Mouse (Mus musculus) E14TG2a.4 (cell line): ENCODE measurements around the gene Fcgr1.

Source experiments
- CTCF ChIP-seq: conservative IDR thresholded peaks from 2 replicates; pipeline ENCODE4 v1.5.1; 2014; ENCODE audit warnings: low read length
- POU5F1 ChIP-seq: IDR thresholded peaks from 2 replicates; pipeline ENCODE4 v1.6.1; 2014; ENCODE audit warnings: low read length, borderline replicate concordance

GRCm38 (mm10) chr3:96330603-96331002, 36.8 kb upstream of the Fcgr1 start:
- TF ChIP-seq CTCF = no peak
- TF ChIP-seq POU5F1 = no peak
